Mouse (Mus musculus): Measurements from ENCODE around the gene Ptgfrn. TPM values are rescaled to one million over a fixed set of nuclear protein-coding genes. Genes with fewer than 3 reads are reported as not detected.
A peak's percentile ranks its signal among the peaks of the same experiment; 100 is the strongest.

Gene Ptgfrn
- total and polyA plus RNA-seq, 3 experiments = 18.5 to 25.1 (median 19.4) TPM

DNA sequence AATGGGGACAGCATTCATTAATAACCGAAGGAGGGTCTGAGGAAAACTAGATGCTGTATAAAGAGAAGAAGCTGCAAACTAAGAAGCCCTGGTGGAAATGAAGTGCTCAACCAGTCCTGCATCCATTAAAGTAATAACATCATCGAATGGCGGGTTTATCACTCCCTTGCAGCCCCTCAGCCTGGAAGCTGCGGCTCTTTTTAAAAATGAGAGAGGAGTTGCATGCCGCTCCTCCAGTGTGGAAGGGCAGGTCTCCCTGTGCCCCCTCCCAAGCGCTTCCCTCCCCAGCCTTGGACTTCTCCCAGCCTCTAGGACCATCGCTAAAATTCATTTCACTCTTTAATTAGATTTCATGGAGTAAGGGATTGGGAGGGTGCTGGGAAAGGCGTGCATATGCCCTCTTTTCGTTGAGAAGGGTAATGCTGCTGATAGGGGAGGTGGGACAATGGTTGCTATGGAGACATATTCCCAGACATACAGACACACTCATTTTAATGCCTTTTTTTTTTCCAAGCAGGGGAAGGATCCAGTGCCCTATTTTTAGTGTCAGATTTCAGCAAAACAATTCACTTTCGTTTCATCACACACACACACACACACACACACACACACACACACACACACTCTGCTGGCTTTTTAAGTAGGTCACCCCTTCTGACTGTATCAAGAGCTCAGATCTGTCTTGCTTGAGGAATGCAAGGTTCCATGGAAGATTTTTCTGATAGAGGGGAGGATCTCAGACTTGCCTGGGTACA, 35.4 kb upstream of the Ptgfrn start:
- no peaks in the 10 kb centered on the region for H3K27me3 ChIP-seq (ENCODE audit: control insufficient read depth, insufficient read depth, low read length)
- no peak for TF ChIP-seq CTCF (IDR thresholded peaks at IDR 0.05)
- no peak for TF ChIP-seq POLR2A (IDR thresholded peaks at IDR 0.05; ENCODE audit: insufficient read depth, low read depth, low read length)
- TF ChIP-seq EP300 (IDR thresholded peaks at IDR 0.05; ENCODE audit: insufficient read depth, low read depth, low read length) = no peak
- WGBS = 48% methylated on average over 10 of the region's 10 CpGs
- H3K79me2 ChIP-seq (replicated peaks; ENCODE audit: control insufficient read depth, insufficient read depth, low read length) = no peaks in the 10 kb centered on the region
- peak overlapping the region; percentile 17; the same call in 1 of the 2 replicates for H3K27ac ChIP-seq
- H3K9ac ChIP-seq (ENCODE audit: low read depth, low read length) = no peak overlapping the region
- no peaks in the 10 kb centered on the region for H3K36me3 ChIP-seq (ENCODE audit: control insufficient read depth, insufficient read depth, low read length)
- no peak for DNase-seq
- intact Hi-C loops (cut with DNase I) = no loop called here
- H3K4me3 ChIP-seq = no peak overlapping the region
- H3K4me1 ChIP-seq (ENCODE audit: control insufficient read depth, insufficient read depth, low read length) = peaks cover 2% of the 10 kb centered on the region; the same call in 1 of the 2 replicates

DNA sequence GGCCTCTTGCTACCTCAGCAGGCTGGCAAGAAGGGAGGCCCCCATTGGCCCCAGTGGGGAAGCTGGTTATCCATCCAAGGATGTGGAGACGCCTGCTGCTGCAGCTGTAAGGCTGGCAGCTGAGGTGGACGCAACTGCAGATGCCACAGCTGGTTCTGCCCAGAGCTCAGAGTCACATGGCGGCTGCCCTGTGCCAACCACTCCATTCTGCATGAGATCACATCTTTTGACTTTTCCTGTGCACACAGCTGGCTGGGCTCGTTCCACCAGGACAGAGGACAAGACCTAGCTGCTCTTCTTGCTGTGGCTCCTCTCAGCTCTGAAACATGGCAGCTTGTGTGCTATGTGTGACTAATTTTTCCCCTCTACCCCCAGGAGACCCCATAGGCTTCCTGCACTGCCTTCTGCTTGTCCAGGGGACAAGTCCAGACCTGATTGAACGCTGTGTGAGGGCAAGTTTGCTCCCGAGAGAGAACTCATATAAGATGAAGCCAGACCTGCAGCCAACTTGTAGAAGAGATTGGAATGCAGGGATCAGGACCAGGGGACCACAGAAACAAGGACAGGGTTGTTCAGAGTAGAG, 34.4 kb upstream of the Ptgfrn start:
- no peak for DNase-seq
- Histone ChIP-seq H3K4me1 (ENCODE audit: control insufficient read depth, insufficient read depth, low read length) (peaks cover 2% of the 10 kb centered on the region; the same call in 1 of the 2 replicates), H3K27ac (no peak overlapping the region), H3K4me3 (no peak overlapping the region), H3K9ac (ENCODE audit: low read depth, low read length) (no peak overlapping the region), H3K27me3 (ENCODE audit: control insufficient read depth, insufficient read depth, low read length) (no peaks in the 10 kb centered on the region), H3K36me3 (ENCODE audit: control insufficient read depth, insufficient read depth, low read length) (no peaks in the 10 kb centered on the region), H3K79me2 (replicated peaks; ENCODE audit: control insufficient read depth, insufficient read depth, low read length) (no peaks in the 10 kb centered on the region)
- 62% methylated on average over 6 of the region's 6 CpGs for WGBS
- intact Hi-C loops (cut with DNase I) = no loop called here
- TF ChIP-seq CTCF (IDR thresholded peaks at IDR 0.05) = no peak
- TF ChIP-seq EP300 (IDR thresholded peaks at IDR 0.05; ENCODE audit: insufficient read depth, low read depth, low read length) = no peak
- no peak for TF ChIP-seq POLR2A (IDR thresholded peaks at IDR 0.05; ENCODE audit: insufficient read depth, low read depth, low read length)

DNA sequence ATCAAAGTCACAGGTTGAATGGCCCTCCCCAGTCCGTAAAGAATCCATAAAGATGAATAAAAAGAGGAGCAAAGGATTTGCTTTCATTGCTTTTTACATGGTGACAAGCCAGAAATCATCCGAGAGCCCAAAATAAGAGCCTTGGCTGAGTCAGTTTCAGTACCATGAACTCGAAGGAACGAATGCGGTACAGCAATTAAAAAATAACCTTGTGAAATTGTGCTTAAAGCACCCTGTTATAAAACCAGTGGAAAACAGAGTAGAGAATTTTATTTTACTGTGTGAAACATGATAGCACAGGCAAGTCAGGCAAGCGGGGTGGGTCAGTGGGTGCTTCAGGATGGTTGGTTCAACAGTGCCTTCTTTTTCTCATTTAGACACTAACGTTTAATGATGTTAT, 33.4 kb upstream of the Ptgfrn start:
- TF ChIP-seq EP300 (IDR thresholded peaks at IDR 0.05; ENCODE audit: insufficient read depth, low read depth, low read length) = no peak
- no peak for TF ChIP-seq CTCF (IDR thresholded peaks at IDR 0.05)
- TF ChIP-seq POLR2A (IDR thresholded peaks at IDR 0.05; ENCODE audit: insufficient read depth, low read depth, low read length) = no peak
- peaks cover 2% of the 10 kb centered on the region; the same call in 1 of the 2 replicates for H3K4me1 ChIP-seq (ENCODE audit: control insufficient read depth, insufficient read depth, low read length)
- DNase-seq = no peak
- H3K27me3 ChIP-seq (ENCODE audit: control insufficient read depth, insufficient read depth, low read length) = no peaks in the 10 kb centered on the region
- H3K4me3 ChIP-seq = no peak overlapping the region
- WGBS = 93% methylated on average over 7 of the region's 7 CpGs
- intact Hi-C loops (cut with DNase I) = no loop called here
- no peak overlapping the region for H3K9ac ChIP-seq (ENCODE audit: low read depth, low read length)
- H3K36me3 ChIP-seq (ENCODE audit: control insufficient read depth, insufficient read depth, low read length) = no peaks in the 10 kb centered on the region
- no peak overlapping the region for H3K27ac ChIP-seq
- no peaks in the 10 kb centered on the region for H3K79me2 ChIP-seq (replicated peaks; ENCODE audit: control insufficient read depth, insufficient read depth, low read length)

DNA sequence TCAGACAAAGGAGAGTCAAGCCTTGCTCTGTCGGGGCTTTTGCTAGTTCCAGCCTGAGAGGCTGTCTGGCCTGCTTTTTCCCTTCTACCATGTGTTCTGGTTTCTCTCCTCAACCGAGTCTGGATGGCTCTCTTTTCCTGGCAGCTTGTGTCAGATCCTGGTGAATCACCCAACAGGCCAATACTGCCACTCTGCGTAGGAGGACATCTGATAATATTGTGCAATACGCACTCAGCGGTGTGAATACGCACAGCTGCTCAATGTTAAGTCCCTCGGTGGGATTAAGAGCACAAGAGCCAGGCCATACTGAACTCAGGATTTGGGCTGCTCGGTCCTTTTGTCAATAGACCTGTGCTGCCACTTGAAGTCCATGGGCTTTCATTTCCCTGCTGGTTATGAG, 31.8 kb upstream of the Ptgfrn start:
- Histone ChIP-seq H3K9ac (ENCODE audit: low read depth, low read length) (no peak overlapping the region), H3K36me3 (ENCODE audit: control insufficient read depth, insufficient read depth, low read length) (no peaks in the 10 kb centered on the region), H3K27ac (no peak overlapping the region), H3K27me3 (ENCODE audit: control insufficient read depth, insufficient read depth, low read length) (no peaks in the 10 kb centered on the region), H3K4me3 (no peak overlapping the region), H3K4me1 (ENCODE audit: control insufficient read depth, insufficient read depth, low read length) (peaks cover 2% of the 10 kb centered on the region; the same call in 1 of the 2 replicates), H3K79me2 (replicated peaks; ENCODE audit: control insufficient read depth, insufficient read depth, low read length) (no peaks in the 10 kb centered on the region)
- WGBS = 62% methylated on average over 8 of the region's 8 CpGs
- DNase-seq = peak in 1 of 2 experiments; percentile 48
- TF ChIP-seq POLR2A (IDR thresholded peaks at IDR 0.05; ENCODE audit: insufficient read depth, low read depth, low read length) (no peak), EP300 (IDR thresholded peaks at IDR 0.05; ENCODE audit: insufficient read depth, low read depth, low read length) (no peak), CTCF (IDR thresholded peaks at IDR 0.05) (no peak)
- intact Hi-C loops (cut with DNase I) = no loop called here

DNA sequence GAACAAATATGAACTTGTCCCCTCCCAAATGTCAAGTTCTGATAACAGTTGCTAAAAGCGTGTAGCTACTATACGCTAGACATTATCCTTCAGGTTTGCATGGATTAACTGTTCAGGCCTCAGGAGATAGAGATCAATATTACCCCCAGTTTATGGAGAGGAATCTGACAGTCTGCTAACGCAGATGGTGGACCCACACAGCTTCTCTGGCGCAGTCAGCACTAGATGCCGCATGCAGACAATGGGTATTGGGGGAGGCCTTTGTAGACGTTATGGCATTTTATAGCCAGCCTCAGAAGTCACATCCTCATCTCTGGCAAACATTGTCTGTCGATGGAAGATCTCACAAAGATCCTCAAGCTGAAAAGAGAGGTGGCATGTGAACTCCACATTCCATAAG, 29.9 kb upstream of the Ptgfrn start:
- Histone ChIP-seq H3K79me2 (replicated peaks; ENCODE audit: control insufficient read depth, insufficient read depth, low read length) (no peaks in the 10 kb centered on the region), H3K9ac (ENCODE audit: low read depth, low read length) (no peak overlapping the region), H3K4me1 (ENCODE audit: control insufficient read depth, insufficient read depth, low read length) (no peaks in the 10 kb centered on the region; the same call in 1 of the 2 replicates), H3K27me3 (ENCODE audit: control insufficient read depth, insufficient read depth, low read length) (no peaks in the 10 kb centered on the region), H3K36me3 (ENCODE audit: control insufficient read depth, insufficient read depth, low read length) (no peaks in the 10 kb centered on the region), H3K4me3 (no peak overlapping the region), H3K27ac (no peak overlapping the region)
- WGBS = 90% methylated on average over 7 of the region's 7 CpGs
- intact Hi-C loops (cut with DNase I) = no loop called here
- DNase-seq = no peak
- no peak for TF ChIP-seq EP300 (IDR thresholded peaks at IDR 0.05; ENCODE audit: insufficient read depth, low read depth, low read length)
- TF ChIP-seq CTCF (IDR thresholded peaks at IDR 0.05) = no peak
- no peak for TF ChIP-seq POLR2A (IDR thresholded peaks at IDR 0.05; ENCODE audit: insufficient read depth, low read depth, low read length)

DNA sequence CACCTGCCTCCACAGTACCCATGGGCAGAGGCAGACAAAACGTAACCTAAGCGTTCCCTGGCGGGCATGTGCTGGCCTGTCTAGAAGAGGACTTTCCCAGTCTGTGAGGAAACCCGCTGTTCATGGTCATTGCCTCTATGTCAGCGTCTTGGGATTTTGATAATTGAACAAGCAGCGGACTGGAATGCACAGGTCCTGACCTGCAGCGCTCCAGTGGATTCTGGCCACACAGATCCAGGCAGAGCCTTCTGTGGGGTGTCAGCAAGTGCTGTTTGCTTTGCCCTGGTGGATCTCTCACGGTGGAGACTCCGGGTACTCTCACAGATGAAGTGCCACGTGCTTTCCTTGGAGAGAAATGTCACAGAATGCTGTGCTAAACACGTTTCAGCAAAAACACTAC, 26.4 kb upstream of the Ptgfrn start:
- Histone ChIP-seq H3K4me1 (ENCODE audit: control insufficient read depth, insufficient read depth, low read length) (peaks cover 3% of the 10 kb centered on the region), H3K27me3 (ENCODE audit: control insufficient read depth, insufficient read depth, low read length) (no peaks in the 10 kb centered on the region), H3K27ac (no peak overlapping the region), H3K9ac (ENCODE audit: low read depth, low read length) (no peak overlapping the region), H3K36me3 (ENCODE audit: control insufficient read depth, insufficient read depth, low read length) (no peaks in the 10 kb centered on the region), H3K4me3 (no peak overlapping the region), H3K79me2 (replicated peaks; ENCODE audit: control insufficient read depth, insufficient read depth, low read length) (no peaks in the 10 kb centered on the region)
- WGBS = 41% methylated on average over 11 of the region's 11 CpGs
- TF ChIP-seq EP300 (IDR thresholded peaks at IDR 0.05; ENCODE audit: insufficient read depth, low read depth, low read length) = no peak
- TF ChIP-seq POLR2A (IDR thresholded peaks at IDR 0.05; ENCODE audit: insufficient read depth, low read depth, low read length) = no peak
- no peak for TF ChIP-seq CTCF (IDR thresholded peaks at IDR 0.05)
- no peak for DNase-seq
- intact Hi-C loops (cut with DNase I) = no loop called here
